Mouse (Mus musculus) adrenal gland, adult 2 months (tissue): ENCODE data around the gene 1700113H08Rik. TPM values are rescaled to one million over a fixed set of nuclear protein-coding genes. Genes with fewer than 3 reads are reported as not detected.

Experiments
- DNase-seq: peaks from one replicate; pipeline ENCODE4 v3.0.0; 2021
- long read RNA-seq: library from polyadenylated mRNA; stranded (forward); transcript quantifications from one replicate; pipeline ENCODE4 v2.0.0, GENCODE M21; 2021
- polyA plus RNA-seq: library from polyadenylated mRNA; depleted of rRNA; stranded (reverse); fragments of >200 nt; gene quantifications from 2 replicates; pipeline ENCODE4 v1.2.3, GENCODE M21; 2012; rRNA removed
- total RNA-seq, 2 experiments: library from RNA; stranded (reverse); gene quantifications; 2 replicates each; pipeline ENCODE4 v1.2.3; 2021

Gene 1700113H08Rik
- total RNA-seq = not detected
- polyA plus RNA-seq = not detected in 2 replicates
- long read RNA-seq = 0 reads

DNA sequence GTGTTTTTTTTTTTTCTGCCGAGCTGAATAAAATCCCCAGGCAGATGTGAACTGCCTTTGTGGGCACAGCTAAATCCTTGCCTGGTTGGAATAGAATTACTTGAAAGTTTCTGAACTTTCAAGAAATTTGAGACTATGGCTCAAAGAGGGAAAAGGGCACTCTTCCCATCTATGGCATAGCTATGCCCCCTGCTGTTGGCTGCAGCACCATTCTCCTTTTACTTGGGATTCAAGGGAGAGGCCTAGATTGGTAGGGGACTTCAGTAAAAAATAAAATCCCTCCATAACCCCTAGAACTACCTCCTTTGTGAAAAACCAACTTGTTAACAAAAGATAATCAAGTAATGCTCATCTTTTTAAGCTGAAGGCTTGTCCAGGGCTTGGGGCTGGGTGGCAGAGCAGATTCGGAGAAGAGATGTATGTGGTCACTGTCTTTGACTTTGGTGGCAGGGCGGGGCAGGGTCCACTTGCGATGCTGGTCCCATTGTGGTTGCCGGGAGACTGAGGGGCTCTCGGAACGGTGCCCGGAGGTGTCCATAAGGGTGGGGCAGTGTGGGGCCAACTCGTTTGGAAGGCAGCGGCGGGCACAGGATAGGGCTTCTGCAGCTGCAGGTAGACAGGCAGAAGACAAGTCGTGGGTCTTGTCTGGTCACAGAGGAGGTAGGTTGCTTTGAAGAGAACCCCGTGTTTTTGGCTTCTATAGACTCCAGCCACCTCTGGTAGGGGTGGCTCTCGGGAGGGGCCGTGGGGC, at the start of gene 1700113H08Rik:
Gene 1700113H08Rik, plus strand, starts transcription at position 546 of the 751 bp plus-strand sequence.
- DNase-seq = peak; percentile 46

DNA sequence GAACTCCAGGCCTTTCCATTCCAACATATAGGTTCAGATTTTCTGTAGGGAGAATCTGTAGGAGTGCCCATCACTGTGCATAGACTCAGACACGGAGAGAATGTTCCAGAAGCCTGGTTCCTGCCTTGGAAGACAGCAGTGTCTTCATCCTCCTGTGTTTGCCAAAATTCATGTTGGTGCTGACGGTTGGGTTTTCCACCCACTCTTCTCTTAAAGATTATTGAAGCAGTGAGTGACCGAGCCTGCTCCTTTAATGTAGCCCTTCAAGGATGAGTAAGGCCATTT, 49.7 kb upstream of the 1700113H08Rik start:
- DNase-seq = no peak

DNA sequence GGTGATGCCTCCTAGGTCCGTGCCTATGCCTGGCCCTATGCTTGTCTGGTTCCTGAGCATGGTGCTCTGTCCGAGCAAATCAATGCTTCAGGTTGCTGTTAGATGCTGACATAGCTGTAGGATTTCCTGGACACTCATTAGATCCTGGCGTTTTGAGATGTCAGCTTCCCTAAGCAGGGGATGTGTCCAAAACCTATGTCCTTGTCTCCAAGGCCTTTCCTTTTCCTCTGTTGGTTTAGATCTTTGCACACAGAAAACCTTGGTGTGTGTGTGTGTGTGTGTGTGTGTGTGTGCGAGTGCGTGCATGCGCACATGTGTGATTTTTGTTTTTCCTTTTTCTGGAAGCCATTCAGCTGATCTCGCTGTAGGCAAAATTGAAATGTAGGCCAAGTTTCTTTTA, 45.8 kb upstream of the 1700113H08Rik start:
- DNase-seq = no peak

DNA sequence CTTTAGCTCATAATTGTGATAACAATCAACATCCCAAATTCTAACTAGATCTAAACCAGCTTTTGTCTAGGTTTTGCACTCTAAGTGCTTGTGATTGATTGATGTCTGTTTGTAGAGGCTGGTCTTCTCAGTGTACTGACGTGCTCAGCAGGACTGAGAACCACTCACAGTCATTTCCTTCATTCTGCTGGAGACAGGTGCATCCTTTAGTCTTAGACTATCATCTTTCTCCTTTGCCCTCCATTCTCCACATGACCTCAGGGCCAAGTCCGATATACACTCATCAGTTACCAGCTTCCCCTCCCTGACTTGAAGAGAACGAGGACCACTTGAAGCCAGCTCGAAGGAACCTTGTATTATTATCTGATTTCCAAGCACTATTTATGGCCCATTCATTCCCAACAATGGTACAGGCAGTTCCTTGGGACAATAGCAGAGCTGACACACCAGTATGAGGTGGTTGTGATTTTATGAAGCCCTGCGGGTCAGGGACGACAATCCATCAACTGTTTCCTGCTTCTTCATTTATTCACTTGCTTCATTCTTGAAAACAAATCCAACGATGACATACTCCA, 43.4 kb upstream of the 1700113H08Rik start:
- DNase-seq = no peak

DNA sequence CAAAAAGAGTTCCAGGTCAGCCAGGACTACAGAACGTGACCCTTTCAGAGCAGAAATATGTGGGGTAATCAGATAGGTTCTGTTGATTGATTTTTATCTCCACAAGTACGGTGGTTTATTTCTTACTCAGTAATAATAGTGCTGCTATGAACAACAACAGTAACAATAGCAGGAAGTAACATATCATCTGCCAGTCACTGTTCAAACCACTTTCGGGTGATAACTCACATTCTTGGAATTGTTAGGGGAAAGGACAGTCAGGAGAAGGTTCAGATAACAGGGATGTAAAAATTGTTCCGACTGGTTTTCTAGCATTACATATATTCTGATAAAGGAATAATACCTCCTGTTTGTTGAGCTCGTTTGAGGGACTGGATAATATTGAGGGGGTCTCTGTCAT, 42.4 kb upstream of the 1700113H08Rik start:
- DNase-seq = no peak

DNA sequence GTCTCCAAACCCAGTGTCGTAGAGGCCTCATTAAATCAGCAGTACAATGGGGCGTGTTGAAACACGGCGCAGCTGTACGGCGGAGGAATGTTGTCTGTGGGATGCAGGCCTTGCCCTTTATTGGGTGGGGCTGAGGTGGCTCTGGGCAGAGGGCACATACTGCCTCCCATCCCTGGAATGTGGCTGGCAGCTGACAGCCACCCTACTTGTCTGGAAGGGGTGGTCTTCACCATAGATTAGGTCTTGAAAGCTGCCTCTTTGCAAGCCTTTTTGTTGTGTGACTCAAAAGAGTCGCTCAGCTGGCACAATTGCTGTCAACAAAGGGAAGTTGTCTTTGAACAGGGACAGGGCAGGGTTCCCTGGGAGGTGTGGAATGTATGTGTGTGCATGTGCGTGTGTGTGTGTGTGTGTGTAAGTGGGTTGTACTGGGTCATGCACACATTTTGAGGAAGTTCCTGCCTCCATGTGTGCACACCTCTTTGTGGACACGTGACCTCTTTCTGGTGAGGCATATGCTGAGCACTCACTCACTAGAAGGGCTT, 41.6 kb upstream of the 1700113H08Rik start:
- DNase-seq = no peak

DNA sequence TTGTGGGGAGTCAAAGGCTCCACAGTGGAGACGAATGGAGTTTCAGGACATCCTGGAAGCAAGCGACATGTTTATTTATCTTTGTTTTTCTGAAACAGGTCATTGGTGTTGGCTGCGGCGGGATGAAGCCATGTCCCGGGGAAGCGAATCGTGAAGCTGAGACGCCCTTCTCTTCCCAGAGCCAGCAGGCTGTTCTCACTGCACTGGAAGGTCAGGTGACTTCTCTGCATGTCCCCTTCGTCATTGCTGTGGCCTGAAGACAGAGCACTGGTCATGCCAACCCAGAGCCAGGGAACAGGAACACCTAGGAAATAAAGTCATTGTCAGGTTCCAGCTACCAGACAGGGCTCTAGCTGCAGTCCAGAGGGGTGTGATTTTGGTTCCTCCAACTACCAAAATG, 39.0 kb upstream of the 1700113H08Rik start:
- no peak for DNase-seq

DNA sequence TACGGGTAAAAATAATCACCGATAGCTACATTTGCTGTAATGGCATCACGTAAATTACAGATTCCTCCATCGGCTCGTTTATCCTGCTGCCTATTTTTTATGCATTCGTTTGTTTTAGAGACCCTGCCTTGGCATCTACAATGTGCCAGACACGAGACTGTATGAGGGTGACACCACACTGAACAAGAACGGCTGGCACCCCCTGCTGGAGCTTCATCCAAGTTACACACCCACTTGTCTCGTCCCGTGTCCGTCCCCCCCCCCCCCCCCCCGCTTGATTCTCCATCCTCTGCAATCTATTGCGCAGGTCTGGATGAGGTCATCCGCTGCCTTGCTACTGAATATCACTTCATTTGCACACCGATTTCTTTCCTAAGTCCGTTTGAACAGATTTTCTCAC, 37.1 kb upstream of the 1700113H08Rik start:
- peak; percentile 44 for DNase-seq

DNA sequence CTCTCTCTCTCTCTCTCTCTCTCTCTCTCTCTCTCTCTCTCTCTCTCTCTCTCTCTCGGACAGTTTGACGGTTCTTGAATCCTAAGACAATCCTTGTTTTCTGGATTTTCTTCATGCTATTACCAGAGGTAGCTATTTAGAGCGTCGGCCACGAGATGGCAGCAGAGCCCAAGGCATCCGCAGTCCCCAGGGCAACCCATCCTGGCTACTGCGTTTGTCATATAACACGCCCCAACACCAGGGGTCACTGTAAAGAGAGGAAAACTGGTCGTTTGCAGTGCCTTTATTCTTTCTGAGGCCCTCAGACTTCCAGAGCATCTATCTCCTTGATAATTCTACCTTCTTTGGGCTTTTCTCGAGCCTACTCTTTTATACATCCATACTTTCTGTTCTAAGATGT, 33.0 kb upstream of the 1700113H08Rik start:
- DNase-seq = peak; percentile 82

DNA sequence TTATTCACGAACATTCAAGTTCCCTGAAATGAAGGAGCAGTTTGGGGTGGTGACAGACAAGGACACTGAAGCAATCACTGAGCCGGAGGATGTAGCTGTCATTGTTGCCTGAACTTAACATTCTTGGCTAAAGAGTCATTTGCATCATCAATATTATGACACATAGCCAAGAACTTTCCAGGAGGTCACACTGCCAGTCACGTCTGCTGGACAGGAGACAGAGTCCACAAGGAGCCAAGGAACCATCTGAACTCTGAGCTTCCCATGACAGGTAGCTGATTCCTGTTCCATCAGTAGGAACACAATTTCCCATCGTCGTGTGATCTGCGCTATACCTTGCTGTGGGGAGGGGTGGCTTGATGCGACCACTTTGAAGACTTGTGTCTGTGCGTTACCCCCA, 25.1 kb upstream of the 1700113H08Rik start:
- peak; percentile 57 for DNase-seq

DNA sequence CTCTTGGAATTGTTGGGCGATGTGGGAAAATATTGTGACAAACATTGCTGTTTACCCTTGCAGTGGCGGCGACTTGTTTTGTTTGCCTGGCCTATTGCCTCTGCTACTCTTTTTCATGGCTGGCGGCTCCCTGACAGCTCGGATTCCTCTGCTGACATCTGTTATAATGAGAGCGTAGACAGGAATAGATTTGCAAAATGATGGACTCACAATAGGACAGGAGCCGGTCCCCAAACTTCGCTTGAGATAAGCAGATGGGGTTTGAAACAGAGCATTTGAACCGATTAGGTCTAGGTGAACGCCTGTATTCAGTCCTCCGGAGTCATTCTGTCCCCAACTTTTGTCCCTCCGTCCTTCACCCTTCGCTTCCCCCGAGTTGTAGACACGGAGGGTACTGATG, 22.0 kb upstream of the 1700113H08Rik start:
- no peak for DNase-seq

DNA sequence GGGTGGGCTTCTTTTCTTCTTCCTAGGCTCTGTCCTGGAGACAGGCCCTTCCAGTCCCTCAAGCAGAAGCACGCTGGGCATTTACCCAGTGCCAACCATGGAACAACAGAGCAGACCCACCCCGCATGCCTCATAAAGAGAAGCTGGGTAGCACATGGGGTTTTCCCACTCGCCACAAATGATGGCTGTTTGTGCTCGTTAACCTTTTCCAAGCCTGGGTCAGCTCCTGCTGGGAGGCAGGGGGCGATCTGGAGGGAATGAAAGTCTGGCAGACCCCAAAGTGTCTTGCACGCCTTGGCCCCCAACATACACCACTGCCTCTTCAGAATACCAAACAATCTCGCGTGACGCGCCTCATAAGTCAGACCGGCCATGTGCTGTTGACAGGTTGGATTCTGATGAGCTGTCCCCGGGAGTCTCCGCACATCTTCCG, 21.6 kb upstream of the 1700113H08Rik start:
- DNase-seq = no peak

DNA sequence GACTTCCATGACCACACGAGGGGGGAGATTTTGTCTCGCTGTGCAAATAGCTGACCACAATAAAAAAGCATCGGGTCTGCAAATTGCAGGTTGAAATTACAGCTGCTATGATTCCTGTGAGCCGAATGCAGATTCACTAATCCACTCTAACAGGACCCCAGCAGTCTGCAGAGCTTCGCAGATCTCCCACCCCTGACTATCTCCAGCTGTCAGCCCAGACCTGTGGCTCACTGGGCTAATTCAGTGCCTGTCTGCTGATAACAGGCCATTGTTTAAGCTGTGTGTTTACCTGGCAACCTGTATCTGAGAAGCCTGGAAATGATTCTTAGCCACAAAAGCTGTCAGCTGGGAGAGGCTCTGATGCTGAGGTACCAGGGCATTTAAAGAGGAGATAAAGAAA, 20.8 kb upstream of the 1700113H08Rik start:
- DNase-seq = no peak

DNA sequence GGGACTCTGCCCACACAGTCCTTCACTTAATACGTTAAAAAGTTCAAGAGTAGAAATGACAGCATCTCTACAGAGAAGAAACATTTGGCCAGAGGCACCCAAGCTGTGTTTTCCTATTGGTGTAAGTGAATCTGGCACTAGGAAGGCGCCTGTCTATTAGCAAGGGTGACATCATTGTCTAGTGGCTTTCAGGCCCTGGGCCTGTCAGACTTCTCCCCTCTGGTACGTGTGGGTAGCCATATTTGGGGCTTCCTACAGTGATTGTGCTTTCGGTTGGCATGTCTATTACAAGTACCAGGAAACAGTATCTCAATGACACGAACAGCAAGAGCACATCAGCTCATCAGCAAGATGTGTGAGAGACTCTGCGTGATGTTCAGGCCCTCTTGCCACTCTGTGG, 18.5 kb upstream of the 1700113H08Rik start:
- no peak for DNase-seq

DNA sequence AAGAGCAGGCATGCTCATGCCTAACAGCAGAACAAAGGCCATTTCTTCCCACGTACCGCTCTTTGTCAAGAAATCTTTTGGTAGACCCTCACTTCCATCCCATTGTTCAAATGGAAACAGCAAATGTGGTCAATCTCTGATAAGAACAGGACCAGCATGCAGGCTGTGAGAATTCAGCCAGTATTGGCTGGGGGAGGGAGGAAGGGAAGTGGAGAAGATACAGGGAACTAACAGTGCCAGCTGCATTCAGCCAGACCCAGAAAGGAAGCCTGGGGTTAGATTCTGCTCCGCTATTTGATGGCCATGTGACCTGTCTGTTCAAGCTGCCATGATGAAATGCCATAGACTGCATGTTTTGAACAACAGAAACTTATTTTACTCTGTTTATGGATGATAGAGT, 18.0 kb upstream of the 1700113H08Rik start:
- DNase-seq = no peak

DNA sequence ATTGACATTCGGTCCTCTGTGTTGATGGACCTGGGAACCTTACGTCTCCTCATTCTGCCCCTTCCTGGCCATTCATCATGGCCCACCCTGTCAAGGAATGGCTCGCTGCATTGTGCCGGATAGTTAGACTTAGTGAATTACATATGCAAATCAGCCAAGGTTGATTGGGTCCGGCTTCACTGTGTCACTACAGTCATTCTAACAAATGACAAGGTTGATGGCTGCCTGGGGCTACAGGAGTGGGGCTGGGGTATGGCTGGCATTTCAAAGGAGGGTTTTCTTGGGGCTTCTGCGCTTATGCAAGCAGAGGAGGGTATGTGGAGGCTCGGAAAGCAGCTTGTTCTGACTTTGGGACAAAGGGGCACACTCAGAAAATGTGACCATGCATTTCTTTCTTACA, 16.6 kb upstream of the 1700113H08Rik start:
- no peak for DNase-seq

DNA sequence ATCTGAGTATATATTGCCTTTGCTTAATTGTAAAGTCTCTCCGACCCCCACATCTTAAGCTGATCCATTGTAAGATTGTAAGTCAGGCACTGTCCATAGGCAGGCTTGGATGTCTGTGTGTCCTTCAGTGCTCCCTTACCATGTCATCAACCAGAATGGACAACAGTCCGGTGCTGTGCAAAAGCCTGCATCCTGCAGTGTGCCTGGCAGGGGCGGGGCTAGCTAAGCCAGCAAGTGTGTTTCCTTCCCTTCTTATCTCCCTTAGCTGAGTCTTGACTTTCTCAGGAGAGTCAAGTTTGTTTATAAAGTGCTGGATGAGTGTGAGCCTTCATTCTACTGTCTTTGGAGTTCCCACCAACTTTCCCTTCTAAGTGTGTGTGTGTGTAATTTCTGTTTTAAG, 12.6 kb upstream of the 1700113H08Rik start:
- no peak for DNase-seq

DNA sequence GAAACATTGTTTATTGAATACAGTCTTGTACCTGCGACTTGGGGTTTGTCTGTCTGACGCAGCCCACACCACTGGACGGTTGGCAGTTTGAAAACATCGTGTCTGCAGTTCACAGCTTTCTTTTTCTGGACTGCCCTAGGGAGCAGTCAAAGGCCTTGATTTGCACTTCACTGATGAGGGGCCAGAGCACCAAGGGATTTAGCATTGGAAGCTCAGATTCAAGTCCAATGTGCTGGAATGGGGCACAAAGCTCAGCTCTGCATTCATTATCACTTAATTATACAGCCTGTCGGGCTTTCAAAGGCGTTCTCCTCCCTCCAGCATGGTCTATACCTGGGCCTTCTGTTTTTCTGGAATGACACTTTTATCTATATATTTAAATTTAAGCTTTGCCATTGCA, 11.4 kb upstream of the 1700113H08Rik start:
- DNase-seq = no peak

DNA sequence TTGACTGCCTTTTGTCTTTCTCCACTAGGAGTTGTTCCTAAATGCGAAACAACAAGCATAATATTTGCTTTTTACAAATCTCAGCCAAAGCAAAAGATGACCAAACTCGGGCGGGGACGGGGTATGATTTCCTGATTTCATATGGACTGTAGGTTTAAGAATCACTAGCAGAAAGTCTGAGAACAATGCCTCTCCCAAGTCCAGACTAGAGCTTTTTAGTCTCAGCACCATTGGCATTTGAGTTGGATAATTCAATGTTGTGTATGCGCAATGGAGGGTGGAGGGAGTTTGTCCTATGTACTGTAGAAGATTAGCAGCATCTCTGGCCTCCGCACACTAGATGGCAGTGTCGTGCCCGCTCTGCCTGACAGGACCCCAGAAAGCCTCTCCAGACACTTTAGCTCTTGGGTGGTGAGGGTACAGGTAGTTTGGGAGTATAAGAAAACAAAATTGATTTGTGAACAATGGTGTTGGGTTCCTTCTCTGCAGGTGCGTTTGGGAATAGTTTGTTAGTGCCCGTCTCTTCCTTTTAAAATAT, 10.8 kb upstream of the 1700113H08Rik start:
- DNase-seq = no peak

DNA sequence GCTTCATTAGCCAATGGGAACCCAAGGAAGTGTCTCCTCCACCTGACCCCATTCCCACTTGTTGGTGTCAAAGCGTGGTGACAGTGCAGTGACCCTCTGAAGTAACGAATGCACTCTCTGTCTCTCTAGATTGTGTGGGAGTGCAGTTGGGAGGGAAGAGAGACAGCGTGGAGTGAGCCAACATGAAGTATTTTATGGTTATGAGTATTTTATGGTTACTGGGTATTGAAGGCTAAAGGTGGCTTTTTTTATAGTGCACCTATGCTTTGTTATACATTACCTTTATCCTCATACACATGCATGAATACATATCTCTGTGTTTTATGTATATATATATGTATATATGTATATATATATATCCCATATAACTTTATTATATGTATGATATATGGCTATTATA, 8.7 kb upstream of the 1700113H08Rik start:
- no peak for DNase-seq

DNA sequence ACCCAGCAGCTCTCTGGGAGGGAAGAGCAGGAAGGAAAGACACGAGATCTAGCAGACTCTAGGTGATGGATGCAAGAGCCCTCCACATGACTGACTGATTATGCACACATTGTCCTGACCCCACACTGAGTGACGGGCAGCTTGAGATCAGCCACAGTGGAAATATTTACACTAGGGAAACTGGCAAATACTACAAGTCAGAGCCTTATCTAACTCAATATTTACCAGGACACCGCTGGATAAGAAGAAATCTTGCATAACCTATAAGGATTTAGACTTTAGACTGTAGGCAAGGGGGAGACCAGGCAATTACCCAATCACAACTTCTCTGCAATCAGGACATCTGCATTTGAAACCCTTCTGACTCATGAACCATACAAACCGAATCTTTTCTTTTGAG, 6.1 kb upstream of the 1700113H08Rik start:
- DNase-seq = no peak

DNA sequence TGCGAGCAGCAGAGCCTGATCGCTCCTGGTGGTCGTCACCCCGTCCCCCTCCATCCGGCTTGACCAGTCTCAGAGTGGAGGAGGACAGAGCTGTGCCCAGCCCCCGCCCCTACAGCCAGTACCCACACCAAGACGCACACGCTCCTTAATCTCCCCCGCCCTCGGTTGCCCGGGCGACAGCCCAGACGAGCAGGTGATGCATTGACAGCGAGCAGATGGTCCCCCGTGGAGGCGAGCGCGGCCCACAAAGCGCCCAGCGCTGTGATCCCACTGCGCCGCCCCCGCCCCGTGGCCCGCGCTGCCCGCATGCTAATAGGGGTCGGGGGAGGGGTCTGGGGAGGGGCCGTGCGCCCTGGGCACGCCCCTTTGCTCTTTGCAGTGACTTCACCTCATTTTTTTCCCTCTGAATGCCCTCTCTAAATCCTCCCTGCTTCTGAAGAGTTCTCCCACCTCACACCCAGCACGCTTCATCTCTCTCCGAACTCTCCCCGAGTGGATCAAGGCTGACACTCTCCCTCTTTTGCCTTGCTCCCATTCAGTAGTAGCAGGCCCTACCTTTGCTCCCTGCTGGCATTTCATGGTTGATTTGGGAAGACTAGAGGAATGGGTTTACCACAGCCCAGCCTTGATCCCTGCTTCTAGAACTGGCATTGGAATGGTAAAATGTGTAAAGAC, 543 bp downstream of the 1700113H08Rik start:
- DNase-seq = peak; percentile 32

DNA sequence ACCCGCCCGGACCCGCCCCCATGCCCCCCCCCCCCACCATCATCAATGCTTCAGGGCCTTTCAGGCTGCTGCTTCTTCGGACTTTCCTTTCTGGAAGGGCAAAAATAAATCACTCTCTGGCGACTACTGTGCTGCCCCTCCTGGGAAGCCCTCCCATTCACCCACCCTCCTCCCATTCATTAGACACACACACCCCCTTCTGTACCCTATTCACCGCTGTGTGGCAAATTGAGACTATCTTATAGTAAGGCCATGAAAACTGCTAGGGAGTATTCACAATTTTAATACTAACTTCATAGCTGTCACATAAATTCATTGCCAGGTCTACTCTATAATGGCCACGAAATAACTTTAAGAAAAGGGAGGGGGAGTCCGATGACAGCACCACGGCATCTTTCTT, 1.1 kb downstream of the 1700113H08Rik start:
- no peak for DNase-seq
